Mouse (Mus musculus) left cerebral cortex, postnatal 25 days (tissue): ENCODE measurements around the gene Rbbp8nl. TPM values are rescaled to one million over a fixed set of nuclear protein-coding genes. Genes with fewer than 3 reads are reported as not detected.

Experiments used
- DNase-seq, 2 experiments: peaks; one replicate each; pipeline ENCODE4 v3.0.0; 2022; ENCODE audit warnings: low spot score in 2 of 2, mixed read lengths in 1 of 2
- intact Hi-C: fragments of 180-260 bp; cut with DNase I; formaldehyde crosslinking; loops from one replicate; pipeline ENCODE4 v1.15.1; 2025
- total RNA-seq, 2 experiments: library from RNA; stranded (reverse); gene quantifications; 2 replicates each; pipeline ENCODE4 v1.2.3; 2021

Gene Rbbp8nl
- not detected for total RNA-seq

DNA sequence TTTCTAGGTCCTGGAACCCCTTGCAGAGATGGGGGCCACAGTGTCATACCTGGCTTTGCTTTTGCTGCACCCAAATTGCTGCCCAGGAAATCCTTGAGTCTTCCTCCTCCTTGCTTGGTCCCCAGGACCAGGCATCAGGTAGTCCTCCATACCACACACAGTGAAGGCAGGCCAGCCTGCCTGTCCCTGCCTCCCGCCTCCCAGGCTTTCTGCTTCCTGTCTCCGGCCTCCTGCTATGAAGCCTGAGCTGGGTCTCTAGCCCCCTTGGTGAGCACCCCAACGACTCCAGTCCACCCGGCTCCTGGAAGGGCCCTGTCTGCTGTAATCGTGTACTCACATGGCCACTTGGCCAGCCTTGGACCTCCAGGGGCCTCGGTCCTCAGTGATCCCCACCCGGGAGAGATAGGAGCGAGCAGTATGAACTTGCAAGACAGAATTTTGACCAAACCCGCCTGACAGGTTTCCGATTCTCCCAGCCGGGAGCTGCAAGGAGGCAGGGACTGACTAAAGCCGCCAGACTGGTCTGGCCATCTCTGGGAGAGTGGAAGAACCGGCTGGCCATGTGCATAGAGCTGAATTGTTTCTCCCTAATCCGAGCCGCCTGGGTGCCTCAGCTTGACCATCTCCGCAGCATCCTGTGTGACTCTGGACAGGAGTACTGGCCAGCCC, at the start of gene Rbbp8nl:
Rbbp8nl (minus strand) TSS at position 440 of the 669 bp plus-strand sequence.
- DNase-seq, result no peak
- intact Hi-C loops, result no loop called here

DNA sequence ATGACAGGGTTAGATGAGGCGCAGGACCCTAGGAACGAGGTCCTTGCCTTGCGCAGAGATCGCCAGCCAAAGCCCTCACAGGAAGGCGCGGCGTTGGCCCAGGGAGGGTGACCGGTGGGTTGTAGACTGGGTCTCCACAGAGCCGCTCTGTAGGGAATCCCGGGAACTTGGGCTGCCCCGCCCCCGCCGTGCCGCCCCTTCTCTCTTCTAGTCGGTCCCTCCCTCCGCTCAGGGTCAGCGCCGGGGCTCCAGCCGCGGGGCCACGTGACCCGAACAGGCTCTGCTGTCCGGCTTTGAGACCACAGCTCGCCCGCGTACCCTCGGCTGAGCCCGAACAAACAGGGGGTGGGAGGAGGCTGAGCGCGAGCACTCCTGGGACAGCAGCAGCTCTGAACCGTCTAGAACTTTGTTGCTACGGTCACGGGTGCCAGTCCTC, 44.9 kb upstream of the Rbbp8nl start, which contains the start of gene Gata5:
Gata5 (minus strand) TSS at position 149 of the 436 bp plus-strand sequence.
- intact Hi-C loops, result no loop called here
- DNase-seq, result no peak

DNA sequence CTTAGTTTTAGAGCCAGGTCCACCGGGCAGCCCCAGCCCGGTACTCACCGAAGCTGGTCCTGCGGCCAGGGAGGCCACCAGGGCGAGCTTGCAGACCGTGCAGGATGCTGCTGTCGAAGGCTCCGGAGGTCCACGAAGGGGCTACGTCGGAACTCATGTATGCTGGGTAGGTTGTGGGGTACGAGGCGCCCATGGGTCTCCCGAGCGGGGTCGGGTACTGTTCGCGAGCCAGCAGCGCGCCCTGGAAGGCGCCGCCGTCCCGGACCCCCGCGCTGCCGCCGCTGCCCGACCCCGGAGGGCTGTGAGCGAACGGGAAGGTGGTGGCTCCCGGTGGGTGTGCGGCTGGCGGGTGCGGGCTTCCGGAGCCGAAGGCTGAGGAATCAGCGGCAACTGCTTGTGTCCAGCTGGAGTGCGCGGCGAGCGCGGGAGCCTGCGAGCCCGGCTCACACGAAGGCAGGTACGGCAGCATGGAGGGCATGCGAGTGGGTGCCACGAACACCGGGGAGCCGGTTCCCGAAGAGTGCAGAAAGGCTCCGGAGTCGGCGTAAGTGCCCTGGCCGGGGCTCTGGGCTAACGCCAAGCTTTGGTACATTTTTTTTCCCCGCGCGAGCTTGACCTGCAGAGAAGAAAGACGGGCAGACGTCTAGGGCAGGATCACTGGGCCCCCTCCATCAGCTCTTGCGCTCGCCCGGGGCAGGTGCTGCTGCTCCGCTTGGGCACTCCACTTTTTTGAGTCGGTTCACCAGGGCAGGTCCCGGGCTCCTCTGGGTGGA, 44.3 kb upstream of the Rbbp8nl start:
- no peak for DNase-seq
- intact Hi-C loops, result no loop called here

DNA sequence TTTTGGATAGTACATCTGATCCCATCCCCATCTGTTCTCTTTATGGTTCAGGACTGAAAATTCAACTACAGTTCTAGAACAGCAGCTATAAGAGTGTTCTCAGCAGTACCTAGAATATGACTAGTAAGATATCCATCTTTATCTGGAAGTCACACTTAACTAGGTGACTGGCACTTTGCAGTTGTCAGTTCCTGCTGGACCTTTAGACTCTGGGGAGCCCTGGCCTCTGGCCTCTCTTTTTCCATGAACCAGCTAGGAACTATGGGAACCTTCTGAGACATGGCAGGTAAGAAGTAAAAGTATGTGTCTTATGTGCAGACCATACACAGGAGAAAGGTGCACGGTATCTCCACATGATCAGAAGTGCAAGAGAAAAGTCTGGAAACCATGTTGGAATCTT, 39.8 kb upstream of the Rbbp8nl start:
- intact Hi-C loops, result no loop called here
- DNase-seq, result no peak

DNA sequence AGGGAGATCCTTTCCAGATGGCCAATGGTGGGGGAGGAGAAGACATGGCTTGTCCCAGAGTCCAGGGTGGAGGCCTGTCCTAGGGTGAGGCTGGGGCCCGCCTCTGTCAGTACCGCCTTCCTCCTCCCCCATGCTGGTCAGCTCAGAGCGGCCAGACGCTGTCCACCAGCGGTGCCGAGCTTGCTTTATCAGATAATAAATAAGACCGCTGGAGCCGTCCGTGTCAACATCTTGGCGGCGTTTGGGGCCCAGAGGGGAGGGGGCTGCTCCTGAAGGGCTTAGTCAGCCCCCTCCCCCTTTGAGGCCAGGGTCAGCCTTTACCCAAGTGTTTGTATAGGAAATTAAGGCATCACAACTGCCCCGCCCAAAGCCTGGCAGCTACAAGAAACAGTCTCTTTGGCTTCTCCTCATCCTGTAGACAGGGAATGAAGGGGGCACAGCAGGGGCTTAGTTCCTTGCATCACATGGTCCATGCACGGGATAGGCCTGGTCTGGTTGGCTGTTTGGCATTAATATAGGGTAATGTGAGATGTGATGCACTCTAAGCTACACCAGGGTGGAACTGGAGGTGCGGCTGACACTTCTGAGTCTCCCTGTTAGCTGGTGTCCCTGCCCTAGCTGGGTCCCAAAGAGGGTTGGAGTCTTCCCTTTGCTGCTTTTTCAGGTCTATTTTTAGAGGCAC, 33.1 kb upstream of the Rbbp8nl start:
- intact Hi-C loops, result no loop called here
- DNase-seq, result no peak

DNA sequence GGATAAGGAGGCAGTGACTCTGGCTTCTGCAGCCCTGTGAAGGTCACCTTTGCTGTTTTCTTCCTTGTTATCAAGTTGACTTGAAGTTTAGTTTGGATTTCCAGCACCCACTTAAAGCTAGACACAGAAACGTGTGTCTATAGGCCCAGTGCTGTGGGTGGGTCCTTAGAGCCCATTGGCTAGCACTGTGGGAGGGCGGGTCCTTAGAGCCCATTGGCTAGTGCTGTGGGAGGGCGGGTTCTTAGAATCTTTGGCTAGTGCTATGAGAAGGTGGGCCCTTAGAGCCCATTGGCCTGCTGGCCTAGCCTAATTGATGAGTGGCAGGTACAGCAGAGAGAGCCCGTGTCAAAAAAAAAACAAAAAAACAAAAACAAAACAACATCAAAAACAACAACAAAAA, 30.5 kb upstream of the Rbbp8nl start:
- no peak for DNase-seq
- intact Hi-C loops, result no loop called here

DNA sequence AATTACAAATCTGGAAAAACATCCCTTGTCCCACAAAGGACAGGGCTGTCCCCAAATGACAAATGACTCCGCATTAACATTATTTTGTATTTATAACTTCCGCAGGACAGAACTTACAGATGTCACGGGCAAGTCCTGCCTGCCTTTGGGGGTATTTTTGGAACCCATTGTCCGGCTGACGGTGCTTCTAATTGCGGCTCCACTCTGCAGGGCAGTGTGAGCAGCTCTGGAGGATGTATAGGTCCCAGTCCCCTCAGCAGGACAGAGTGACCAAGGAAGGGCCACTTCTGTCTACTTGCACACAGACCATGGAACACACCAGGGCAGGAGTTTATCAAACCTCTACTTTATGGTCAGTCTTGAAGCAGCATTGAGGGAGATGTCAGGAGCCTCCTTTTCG, 27.9 kb upstream of the Rbbp8nl start:
- no peak for DNase-seq
- intact Hi-C loops, result no loop called here

DNA sequence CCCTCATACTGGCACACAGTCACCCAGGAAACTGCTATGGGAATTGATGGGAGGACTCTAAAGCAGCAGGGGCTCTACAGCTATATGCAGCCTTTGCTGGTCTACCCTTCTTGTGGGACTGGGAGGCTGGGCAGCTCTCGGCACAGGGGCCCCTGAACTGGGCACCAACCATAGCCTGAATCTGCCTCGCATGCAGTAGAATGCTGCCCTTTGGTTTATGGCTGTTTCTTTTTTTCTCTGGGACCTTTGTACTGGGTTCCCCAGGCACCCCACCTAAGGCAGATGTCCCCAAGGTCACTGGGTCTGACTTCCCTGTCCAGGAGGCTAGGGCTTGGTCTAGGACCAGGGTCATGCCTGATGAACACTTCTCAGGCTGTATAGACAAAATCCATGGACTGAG, 24.6 kb upstream of the Rbbp8nl start:
- no peak for DNase-seq
- intact Hi-C loops, result no loop called here

DNA sequence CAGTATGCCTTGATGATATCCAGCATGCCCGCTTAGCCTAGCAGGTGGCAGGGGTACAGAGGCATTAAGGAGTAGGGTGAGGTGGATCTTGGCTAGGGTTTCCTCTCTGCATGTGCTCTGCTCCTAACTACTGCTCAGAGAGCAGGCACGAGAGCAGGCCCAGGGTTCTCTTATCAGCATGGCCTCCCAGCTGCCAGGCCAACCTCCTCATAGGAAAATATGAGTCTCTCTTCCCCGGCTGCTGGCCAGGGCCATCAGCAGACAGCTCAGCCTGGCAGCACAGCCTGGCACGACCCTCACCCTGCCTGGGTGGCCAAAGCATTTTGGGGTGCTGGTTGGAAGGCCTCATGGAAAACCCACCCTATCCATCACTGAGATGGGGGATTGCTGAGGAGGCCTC, 21.5 kb upstream of the Rbbp8nl start:
- DNase-seq, result no peak
- intact Hi-C loops, result no loop called here

DNA sequence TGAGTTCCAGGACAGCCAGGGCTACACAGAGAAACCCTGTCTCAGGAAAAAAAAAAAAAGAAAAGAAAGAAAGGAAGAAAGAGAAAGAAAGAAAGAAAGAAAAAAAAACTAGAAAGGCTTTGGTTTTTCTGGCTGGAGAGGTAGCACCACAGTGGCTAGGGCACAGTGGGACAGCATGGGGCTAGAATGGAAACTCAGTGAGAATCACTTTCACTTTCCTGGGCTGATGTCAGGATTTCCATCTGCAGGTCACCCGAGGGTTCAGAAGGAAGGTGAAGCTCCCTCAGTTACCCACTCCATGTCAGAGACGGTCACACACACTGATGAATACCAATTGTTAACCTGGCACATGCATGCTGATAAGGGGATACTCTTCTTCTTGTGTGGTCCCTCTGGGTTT, 18.0 kb upstream of the Rbbp8nl start:
- intact Hi-C loops, result no loop called here
- no peak for DNase-seq

DNA sequence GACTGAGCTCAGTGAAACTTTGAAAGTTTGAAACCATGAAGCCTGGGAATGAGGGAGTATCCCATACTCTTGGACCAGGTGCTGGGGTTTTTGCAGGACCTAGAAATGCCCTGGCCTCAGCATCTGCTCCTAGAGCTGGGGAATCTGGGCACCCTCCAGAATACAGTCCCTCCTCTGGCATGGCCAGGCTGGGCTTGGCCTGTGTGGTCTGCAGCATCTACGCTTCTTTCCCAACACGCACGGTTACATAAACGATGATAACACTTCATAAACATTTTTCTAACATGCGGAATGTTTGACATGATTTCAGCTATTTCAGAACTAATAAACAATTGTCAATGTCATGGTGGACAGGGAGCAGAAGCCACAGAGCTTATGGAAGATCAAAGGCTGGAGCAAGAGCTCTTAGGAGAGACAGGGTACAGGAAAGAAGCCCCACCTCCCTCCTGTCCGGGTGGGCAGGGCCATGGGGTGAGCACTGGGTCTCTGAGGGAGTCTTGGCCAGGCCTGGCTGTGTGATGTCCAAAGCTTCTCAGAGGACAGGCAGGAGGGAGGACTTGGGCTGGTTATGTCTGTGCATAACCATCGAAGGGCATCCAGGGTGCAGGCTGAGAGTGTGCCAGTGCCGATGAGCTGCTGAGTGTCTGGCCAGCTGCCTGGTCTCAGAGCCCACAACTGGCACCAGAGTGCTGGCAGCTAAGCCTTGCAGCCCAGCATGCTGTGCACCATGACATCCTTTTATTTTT, 16.9 kb upstream of the Rbbp8nl start:
- intact Hi-C loops, result no loop called here

DNA sequence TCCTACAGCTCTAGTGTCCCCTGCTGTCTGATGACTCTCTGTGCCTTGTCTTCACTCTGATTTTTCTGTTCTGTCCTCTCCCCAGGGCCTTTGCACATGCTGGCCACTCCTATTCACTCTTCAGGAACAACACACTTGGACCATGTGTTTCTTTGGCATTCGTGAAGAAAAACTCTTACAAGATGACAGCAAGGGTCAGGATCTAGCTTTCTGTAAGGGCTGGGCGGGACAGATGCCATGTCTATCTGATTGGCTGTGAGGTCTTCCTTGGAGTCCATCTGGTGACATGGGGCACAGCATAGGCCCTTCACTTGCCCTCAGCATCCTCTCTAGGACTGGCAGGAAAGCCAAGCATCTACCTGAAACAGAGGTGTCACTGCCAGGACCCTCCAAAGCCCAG, 16.3 kb upstream of the Rbbp8nl start:
- intact Hi-C loops, result no loop called here
- DNase-seq, result no peak

More for the DNA sequence above, 16.9 kb upstream of the Rbbp8nl start:
- DNase-seq, result no peak

DNA sequence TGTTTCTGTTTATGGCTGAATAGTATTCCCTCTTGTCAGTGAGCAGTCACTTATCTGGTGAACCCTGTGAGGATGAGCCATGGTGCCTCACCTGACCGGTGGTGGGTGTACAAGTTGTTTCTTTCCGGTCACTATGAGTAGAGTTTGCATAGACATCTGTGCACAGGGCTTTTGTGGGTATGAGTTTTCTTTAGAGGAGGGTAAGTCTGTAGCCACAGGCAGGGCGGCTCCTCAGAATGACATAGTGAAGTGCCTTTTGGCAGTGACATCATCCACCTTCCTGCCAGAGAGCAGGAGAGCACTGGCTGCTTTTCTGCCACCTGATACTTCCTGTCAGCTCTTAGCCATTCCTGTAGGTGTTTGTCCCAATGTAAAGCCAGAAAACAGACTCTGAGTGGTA, 15.8 kb upstream of the Rbbp8nl start:
- intact Hi-C loops, result no loop called here
- DNase-seq, result no peak

DNA sequence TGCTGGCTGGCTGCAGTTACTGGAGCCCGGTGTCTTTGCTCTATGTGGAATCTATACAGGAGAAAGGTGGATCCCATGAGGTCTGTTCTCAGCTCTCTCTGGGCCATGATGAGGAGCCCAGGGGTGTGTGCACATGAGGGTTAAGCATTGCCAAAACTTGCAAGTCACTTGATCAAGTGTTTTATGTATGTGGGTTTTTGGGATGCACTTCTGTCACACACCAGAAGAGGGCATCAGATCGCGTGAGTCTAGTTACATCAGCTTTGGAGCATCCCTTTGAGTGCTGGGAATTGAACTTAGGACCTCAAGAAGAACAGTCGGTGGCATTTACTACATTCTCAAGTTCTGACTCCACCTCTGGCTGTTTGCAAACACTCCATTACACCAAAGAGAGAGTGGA, 14.9 kb upstream of the Rbbp8nl start:
- intact Hi-C loops, result no loop called here
- DNase-seq, result no peak

DNA sequence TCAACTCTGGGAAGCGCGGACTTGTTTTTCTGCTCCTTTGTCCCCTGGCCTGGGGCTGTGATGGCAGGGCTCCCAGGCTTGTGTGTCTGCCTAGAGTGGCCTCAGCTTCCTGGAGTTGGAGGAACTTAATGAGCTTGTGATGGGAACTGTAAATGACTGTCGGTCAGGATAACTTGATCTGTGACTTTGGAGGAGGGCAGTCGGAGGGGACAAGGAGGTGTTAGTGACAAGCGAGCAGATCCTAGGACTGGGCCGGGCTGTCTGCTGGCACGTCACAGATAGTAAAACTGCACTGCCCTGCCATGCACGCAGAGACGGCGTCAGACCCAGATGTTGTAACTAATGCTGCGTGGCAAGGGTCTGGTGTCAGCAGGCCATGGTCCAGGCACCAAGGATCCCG, 13.8 kb upstream of the Rbbp8nl start:
- DNase-seq, result no peak
- intact Hi-C loops, result no loop called here

DNA sequence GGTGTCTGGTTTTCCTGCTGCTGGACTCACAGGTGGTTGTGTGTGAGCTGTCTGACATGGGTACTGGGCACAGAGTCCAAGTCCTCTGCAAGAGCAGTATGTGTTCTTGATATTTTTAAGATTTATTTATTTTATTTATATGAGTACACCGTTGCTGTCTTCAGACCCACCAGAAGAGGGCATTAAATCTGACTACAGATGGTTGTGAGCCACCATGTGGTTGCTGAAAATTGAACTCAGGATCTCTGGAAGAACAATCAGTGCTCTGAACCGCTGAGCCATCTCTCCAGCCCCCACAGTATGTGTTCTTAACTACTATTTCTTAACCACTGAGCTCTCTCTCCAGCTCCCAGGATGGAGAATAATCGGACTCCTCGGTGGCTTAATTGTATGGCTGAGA, 12.5 kb upstream of the Rbbp8nl start:
- DNase-seq, result no peak
- intact Hi-C loops, result no loop called here

DNA sequence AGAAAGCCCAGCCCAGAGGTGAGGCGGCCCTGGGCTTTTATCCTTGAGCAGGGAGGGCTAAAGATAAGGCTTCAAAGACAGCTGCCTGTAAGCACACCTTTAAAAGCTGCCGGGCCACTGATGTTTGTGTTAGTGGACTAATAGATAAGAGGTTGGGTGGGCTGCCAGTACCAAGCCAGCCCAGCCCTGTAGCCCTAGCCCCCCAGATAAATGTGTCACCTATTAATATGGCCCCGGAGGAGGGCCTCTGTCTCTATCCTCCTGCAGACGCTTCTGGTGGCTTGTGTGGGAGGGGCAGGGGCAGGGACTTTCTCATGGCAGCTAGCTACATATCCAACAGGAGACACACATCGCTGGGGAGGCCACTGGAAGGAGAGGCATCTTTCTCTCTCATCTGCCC, 11.1 kb upstream of the Rbbp8nl start:
- DNase-seq, result no peak
- intact Hi-C loops, result no loop called here

DNA sequence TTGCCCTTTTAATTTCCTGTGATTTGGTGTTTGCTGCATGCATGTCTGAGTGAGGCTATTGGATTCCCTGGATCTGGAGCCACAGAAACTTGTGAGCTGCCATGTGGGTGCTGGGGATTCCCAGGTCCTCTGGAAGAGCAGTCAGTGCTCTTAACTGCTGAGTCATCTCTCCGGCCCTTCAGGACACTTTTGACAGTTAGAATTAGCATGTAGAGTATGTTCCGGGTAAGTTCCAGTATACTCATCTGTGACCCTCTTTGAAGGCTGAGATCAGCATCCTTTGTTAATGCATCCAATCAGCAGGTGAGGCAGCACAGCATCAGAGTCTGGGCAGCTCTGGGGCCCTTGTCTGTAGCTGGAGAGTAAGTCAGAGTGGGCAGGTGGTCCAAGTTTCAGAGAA, 10.6 kb upstream of the Rbbp8nl start:
- no peak for DNase-seq
- intact Hi-C loops, result no loop called here

DNA sequence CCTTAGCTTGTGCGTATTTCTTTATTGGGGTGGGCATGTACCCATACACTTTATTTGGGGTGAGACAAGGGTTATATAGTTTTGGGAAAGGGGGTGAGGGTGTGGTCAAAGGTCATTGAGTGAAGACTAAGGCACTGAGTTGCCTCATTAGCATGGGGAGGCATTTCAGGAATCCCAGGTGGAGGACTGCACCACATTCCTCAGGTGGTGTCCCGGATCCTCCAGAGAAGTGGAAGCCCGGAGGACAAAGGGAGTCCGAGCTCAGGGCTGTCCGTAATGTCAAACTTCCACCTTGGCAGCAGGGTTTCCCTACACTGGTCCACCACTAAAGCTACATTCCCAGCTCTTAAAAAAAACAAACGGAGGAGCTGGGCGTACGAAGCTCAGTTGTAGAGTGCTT, 3.2 kb upstream of the Rbbp8nl start:
- intact Hi-C loops, result no loop called here
- DNase-seq, result no peak

DNA sequence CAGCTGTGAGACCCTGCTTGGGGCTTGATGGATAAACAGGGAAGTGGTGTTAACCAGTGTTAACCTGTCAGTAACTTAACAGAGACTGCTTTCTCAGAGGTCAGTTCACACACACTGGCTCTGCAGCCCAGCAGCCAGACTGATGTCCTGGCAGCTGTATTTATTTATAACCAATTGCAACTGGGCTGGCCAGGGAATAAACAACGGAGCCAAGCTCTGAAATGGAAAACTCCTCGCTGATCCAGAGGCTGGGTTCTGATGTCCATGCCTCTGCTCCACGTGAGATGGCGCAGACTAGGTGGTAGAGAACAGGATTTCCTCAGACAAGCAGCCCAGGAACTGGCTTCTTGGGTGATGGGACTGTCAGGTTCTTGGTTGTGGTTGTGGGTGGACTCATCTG, 2.3 kb upstream of the Rbbp8nl start:
- DNase-seq, result no peak
- intact Hi-C loops, result no loop called here
